Mouse (Mus musculus) C2C12 (cell line): ENCODE data around the gene Surf1.

Experiments
- CTCF ChIP-seq: IDR thresholded peaks from one replicate; pipeline ENCODE4 v1.5.1; 2011; ENCODE audit not compliant: control insufficient read depth, insufficient read depth, insufficient read length
- MAX ChIP-seq: IDR thresholded peaks from one replicate; pipeline ENCODE4 v1.6.1; 2011; ENCODE audit warnings: mild to moderate bottlenecking, control low read depth

DNA sequence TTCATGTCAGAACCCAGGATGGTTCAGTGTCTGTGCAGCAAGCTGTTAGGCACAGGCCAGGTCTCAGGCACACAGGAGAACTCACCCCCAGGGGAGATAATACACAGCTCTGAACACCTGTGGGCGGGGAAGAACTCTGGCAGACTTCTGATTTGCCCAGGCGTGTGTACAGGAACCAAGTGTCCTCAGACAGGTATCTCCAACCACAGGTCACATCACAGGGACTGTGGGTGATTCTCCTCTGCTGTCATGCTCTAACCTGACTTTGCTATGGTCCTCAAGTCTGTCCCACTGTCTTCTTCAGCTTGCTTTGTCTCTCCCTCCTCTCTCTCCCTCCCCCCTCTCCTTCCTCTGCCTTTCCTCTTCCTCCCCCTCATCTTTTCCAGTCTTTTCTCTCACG is 51.5 kb downstream of the Surf1 start, which contains the start of gene Abo:
- TF ChIP-seq CTCF: no peak
- TF ChIP-seq MAX: no peak
